Mouse (Mus musculus) retina, postnatal 7 days (tissue): Measurements from ENCODE around the gene Auts2.
A peak's percentile ranks its signal among the peaks of the same experiment; 100 is the strongest.

Experiments
- DNase-seq: peaks from one replicate; pipeline ENCODE4 v3.0.0-alpha.2; 2012; ENCODE audit warnings: low read depth, low spot score

Auts2 gene

DNA sequence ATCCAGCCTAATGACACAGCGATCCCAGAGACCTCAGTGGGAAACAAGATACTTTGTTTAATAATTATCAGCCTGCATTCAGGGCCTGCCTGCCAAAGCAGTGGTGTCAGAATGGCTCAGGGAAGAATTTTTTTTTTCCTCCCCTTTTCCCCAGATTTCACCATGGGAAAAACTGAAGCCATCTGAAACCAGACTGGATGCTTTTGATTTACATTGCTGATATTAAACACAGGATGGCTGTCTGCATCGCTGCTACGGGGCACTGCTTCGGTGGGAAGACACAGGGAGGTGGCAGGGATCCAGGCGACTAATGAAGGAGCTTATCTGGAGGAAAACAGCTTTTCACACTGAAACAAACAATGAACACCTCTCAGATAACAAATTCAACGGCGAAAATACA is 912.6 kb downstream of the Auts2 start:
- DNase-seq, result no peak

- DNase-seq, result no peak
Observed at GRCm38 (mm10) chr5:131616113-131616876, 926.8 kb downstream of the Auts2 start.

DNA sequence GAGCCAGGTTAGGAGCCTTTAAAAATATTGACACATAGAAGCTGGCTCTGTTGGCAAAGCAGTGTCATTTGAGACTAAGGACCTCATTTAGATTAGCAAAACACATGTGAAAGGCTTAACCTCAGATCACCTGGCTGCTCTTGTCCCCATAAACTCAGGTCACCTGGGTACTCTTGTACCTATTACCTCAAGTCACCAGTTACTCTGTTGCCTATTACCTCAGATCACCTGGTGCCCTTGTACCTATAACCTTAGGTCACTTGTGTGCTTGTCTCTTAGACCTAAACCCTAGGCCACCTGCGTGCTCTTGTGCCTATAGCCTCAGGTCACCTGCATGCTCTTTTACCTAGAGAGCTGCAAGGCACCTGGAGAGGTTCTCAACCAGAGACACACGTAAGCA is 928.9 kb downstream of the Auts2 start:
- no peak for DNase-seq

- DNase-seq, result no peak
Observed at GRCm38 (mm10) chr5:131613301-131613700, 929.8 kb downstream of the Auts2 start.

GRCm38 (mm10) chr5:131610702-131611101 is 932.4 kb downstream of the Auts2 start:
- DNase-seq, result no peak

- DNase-seq, result no peak
Observed at GRCm38 (mm10) chr5:131606786-131607185, 936.4 kb downstream of the Auts2 start.

GRCm38 (mm10) chr5:131601934-131602692 is 941.0 kb downstream of the Auts2 start:
- DNase-seq, result no peak

GRCm38 (mm10) chr5:131600325-131601125 is 942.6 kb downstream of the Auts2 start:
- DNase-seq, result peak; percentile 66

- no peak for DNase-seq
Observed at GRCm38 (mm10) chr5:131597503-131597902, 945.6 kb downstream of the Auts2 start.

GRCm38 (mm10) chr5:131596591-131596990 is 946.6 kb downstream of the Auts2 start:
- DNase-seq, result no peak

GRCm38 (mm10) chr5:131595730-131596129 is 947.4 kb downstream of the Auts2 start:
- no peak for DNase-seq

- DNase-seq, result no peak
Observed at GRCm38 (mm10) chr5:131594597-131594996, 948.5 kb downstream of the Auts2 start.

DNA sequence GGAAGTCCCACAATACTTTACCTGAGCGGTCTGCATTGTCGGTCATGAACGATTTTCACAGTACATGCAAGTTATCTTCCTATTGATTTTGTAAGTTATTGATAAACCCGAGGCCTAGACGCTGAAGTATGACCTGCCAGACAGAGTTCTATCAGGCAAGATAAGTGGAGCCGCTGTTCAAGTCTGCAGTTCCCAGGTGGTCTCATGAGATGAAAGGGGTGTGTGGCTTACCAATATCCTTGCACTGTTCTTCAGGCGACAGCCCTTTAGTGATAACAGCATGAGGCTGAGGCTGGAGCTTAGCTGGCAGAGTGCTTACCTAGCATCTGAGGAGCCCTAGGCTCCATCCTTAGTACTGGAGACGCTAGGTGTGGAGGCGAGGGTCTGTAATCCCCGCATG is 949.9 kb downstream of the Auts2 start:
- no peak for DNase-seq

DNA sequence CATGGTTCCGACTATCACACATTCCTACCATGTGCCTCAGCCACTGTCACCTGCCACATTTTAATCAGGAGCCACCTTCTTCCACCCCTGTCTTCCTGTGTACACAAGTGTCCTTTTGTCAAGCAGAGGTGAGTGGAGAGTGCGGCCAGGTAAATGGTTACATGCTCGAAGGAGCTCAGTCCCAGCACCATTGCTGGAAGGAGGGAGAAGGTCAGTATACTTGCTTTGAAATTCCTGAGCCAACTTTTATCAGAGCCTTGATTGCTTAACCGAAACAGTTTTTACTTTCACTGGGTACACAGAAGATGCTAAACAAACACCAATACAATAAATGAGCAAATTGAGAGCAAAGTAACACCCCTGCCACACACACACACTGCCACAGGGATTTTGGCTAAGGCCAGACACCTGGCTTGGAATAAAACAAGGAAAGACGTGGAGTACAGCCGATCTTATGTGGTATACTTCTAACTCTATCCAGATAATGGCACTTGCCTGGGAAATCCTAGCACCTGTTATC is 953.1 kb downstream of the Auts2 start:
- no peak for DNase-seq

GRCm38 (mm10) chr5:131586332-131586700 is 956.8 kb downstream of the Auts2 start:
- DNase-seq, result no peak

GRCm38 (mm10) chr5:131585684-131586331 is 957.3 kb downstream of the Auts2 start:
- no peak for DNase-seq

- no peak for DNase-seq
Observed at GRCm38 (mm10) chr5:131584260-131585135, 958.6 kb downstream of the Auts2 start.

- DNase-seq, result no peak
Observed at GRCm38 (mm10) chr5:131581110-131582050, 961.8 kb downstream of the Auts2 start.

DNA sequence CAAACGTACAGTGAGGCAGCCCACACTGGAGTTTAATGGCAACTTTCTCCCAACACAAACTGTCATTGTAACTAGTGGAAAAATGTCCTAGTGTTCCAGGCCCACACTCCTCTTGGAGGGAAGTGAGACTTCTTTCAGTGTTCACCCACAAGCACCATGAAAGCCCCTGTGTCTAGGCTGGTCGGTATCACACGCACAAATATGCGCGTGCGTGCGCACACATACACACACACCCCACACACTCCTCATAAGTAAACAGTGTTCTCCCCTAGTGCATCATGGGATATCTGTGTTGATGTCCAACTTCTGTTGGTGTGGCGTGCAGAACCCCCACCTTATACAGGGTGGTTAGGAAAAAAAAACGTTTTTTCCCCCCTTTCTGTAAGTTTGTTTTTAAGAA is 964.4 kb downstream of the Auts2 start:
- DNase-seq, result no peak
